Mouse (Mus musculus): ENCODE results near the gene Gtf2i.

- no peak for TF ChIP-seq CTCF (IDR thresholded peaks at IDR 0.05; ENCODE audit: borderline replicate concordance, insufficient read depth, low read depth, low read length)
- TF ChIP-seq POLR2A (IDR thresholded peaks at IDR 0.05; ENCODE audit: borderline replicate concordance, insufficient read depth, low read length): no peak
These were observed 82.4 kb downstream of the Gtf2i start for GRCm38 (mm10) chr5:134232111-134232510.

All from cerebellum, adult 2 months (tissue).